Mouse (Mus musculus): ENCODE results near the gene Cnpy3. TPM values are rescaled to one million over a fixed set of nuclear protein-coding genes. Genes with fewer than 3 reads are reported as not detected.

Cnpy3 gene
- polyA plus RNA-seq, 1 experiment from 2014 or later = 67.8 TPM

DNA sequence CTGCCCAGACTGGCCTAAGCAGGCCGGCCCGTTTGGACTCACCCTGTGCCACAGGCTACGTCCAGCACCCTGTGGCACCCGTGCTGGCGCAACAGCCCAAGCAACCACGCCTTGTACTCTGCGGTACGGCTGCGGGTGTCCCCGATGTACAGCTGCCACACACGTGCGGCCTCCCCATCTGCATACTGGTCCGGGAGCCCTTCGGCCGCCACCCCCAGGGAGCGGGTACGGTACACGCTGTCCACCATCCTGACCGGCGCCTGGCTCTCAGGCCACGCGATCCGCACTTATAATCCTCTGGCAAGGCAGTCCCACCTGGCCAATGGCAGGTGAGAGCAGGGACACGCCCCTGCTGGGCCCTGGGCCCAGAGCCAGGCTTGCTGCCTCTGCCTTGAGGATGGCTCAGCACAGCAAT lies 23.1 kb downstream of the Cnpy3 start, which contains the start of gene Gnmt:
Gnmt (minus strand) TSS at position 265 of the 415 bp plus-strand sequence.
- Histone ChIP-seq H3K4me1 (ENCODE audit: control insufficient read depth, insufficient read depth, low read length) (no peaks in the 10 kb centered on the region), H3K4me3 (ENCODE audit: low read depth, low read length) (no peak within 1 kb of the TSS), H3K27me3 (ENCODE audit: control insufficient read depth, insufficient read depth, low read depth, low read length) (peaks cover 2% of the 10 kb centered on the region; the same call in 1 of the 2 replicates), H3K27ac (ENCODE audit: low read length) (no peak within 1 kb of the TSS), H3K9ac (ENCODE audit: low read depth, low read length) (0 out of 2 replicates have a peak within 1 kb of the TSS, but pooled peaks have one; percentile 27), H3K9me3 (replicated peaks; ENCODE audit: control insufficient read depth, low read length, poor library complexity, severe bottlenecking) (no peaks in the 10 kb centered on the region), H3K36me3 (ENCODE audit: control insufficient read depth, insufficient read depth, low read length) (peaks cover 4% of the 10 kb centered on the region; the same call in 1 of the 2 replicates), H3K4me2 (ENCODE audit: low read length) (no peak within 1 kb of the TSS)
- WGBS = 17% methylated on average over 24 of the region's 24 CpGs
- peak; percentile 37; the same call in 1 of the 2 replicates for ATAC-seq

DNA sequence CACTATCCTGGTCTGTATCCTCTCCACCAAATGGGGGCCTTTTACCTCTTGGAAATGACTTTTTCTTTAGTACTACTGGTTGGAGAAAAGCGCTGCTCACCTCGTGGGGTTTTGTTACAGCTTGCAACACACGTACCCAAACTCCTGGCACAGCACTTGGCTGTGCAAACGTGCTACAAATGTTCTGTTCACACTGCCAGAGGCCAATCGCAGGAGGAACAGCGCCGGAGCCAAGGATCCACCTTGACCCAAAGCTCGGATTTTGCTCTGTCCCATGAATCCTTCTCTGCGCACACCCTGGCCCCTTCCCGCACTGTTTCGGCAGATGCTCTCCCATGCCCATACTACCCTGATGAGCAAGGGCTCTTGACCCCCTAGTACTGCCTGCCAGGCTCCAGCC lies 23.5 kb downstream of the Cnpy3 start:
- ATAC-seq = no peak
- 0 out of 2 replicates have a peak overlapping the region, but pooled peaks have one; percentile 27 for H3K9ac ChIP-seq (ENCODE audit: low read depth, low read length)

DNA sequence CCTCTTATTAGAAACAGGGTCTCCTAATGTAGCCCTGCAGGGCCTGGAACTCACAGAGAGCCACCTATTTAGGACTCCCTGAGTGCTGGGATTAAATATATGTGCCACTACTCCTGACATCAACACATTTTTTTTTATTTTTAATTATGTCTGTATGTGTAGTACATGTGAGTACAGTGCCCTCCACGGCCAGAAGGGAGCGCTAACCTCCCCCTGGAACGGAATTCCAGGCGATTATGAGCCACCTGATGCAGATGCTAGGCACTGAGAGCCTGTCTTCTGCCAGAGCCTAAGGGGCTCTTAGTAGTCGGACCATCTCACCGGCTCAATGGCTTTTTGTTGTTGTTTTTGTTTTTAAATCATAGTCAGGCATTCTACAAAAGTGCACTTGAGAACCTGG lies 24.0 kb downstream of the Cnpy3 start:
- ATAC-seq = no peak
- peaks cover 2% of the 10 kb centered on the region; the same call in 1 of the 2 replicates for H3K27me3 ChIP-seq (ENCODE audit: control insufficient read depth, insufficient read depth, low read depth, low read length)
- peaks cover 4% of the 10 kb centered on the region; the same call in 1 of the 2 replicates for H3K36me3 ChIP-seq (ENCODE audit: control insufficient read depth, insufficient read depth, low read length)
- H3K4me2 ChIP-seq (ENCODE audit: low read length) = no peak overlapping the region
- H3K9ac ChIP-seq (ENCODE audit: low read depth, low read length) = no peak overlapping the region
- H3K4me1 ChIP-seq (ENCODE audit: control insufficient read depth, insufficient read depth, low read length) = no peaks in the 10 kb centered on the region
- WGBS = 40% methylated on average over 6 of the region's 6 CpGs
- H3K4me3 ChIP-seq (ENCODE audit: low read depth, low read length) = no peak overlapping the region
- H3K9me3 ChIP-seq (replicated peaks; ENCODE audit: control insufficient read depth, low read length, poor library complexity, severe bottlenecking) = no peaks in the 10 kb centered on the region
- no peak overlapping the region for H3K27ac ChIP-seq (ENCODE audit: low read length)

More for the DNA sequence above, 23.5 kb downstream of the Cnpy3 start:
- 55% methylated on average over 11 of the region's 11 CpGs for WGBS
- Histone ChIP-seq H3K4me1 (ENCODE audit: control insufficient read depth, insufficient read depth, low read length) (no peaks in the 10 kb centered on the region), H3K9me3 (replicated peaks; ENCODE audit: control insufficient read depth, low read length, poor library complexity, severe bottlenecking) (no peaks in the 10 kb centered on the region), H3K36me3 (ENCODE audit: control insufficient read depth, insufficient read depth, low read length) (peaks cover 4% of the 10 kb centered on the region; the same call in 1 of the 2 replicates), H3K27ac (ENCODE audit: low read length) (no peak overlapping the region), H3K27me3 (ENCODE audit: control insufficient read depth, insufficient read depth, low read depth, low read length) (peaks cover 2% of the 10 kb centered on the region; the same call in 1 of the 2 replicates), H3K4me2 (ENCODE audit: low read length) (no peak overlapping the region), H3K4me3 (ENCODE audit: low read depth, low read length) (no peak overlapping the region)

DNA sequence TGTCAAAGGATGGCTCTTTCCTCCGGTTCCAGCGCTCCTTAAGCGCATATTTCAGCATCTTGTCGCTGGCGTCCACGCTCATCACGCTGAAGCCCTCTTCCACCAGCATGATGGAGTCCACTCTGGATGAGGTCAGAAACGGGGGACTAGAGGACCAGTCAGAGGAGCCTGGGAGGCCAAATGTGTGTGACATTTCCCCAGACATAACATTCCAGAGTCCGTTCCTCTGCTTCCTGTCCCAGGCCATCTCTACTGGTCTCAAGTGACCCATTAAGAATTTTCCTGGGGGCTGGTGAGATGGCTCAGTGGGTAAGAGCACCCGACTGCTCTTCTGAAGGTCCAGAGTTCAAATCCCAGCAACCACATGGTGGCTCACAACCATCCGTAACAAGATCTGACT lies 24.7 kb downstream of the Cnpy3 start:
- Histone ChIP-seq H3K4me3 (ENCODE audit: low read depth, low read length) (no peak overlapping the region), H3K9ac (ENCODE audit: low read depth, low read length) (no peak overlapping the region), H3K36me3 (ENCODE audit: control insufficient read depth, insufficient read depth, low read length) (peaks cover 4% of the 10 kb centered on the region; the same call in 1 of the 2 replicates), H3K9me3 (replicated peaks; ENCODE audit: control insufficient read depth, low read length, poor library complexity, severe bottlenecking) (no peaks in the 10 kb centered on the region), H3K4me1 (ENCODE audit: control insufficient read depth, insufficient read depth, low read length) (no peaks in the 10 kb centered on the region), H3K4me2 (ENCODE audit: low read length) (no peak overlapping the region), H3K27ac (ENCODE audit: low read length) (no peak overlapping the region), H3K27me3 (ENCODE audit: control insufficient read depth, insufficient read depth, low read depth, low read length) (peaks cover 2% of the 10 kb centered on the region; the same call in 1 of the 2 replicates)
- no peak for ATAC-seq
- WGBS = 91% methylated on average over 11 of the region's 11 CpGs

DNA sequence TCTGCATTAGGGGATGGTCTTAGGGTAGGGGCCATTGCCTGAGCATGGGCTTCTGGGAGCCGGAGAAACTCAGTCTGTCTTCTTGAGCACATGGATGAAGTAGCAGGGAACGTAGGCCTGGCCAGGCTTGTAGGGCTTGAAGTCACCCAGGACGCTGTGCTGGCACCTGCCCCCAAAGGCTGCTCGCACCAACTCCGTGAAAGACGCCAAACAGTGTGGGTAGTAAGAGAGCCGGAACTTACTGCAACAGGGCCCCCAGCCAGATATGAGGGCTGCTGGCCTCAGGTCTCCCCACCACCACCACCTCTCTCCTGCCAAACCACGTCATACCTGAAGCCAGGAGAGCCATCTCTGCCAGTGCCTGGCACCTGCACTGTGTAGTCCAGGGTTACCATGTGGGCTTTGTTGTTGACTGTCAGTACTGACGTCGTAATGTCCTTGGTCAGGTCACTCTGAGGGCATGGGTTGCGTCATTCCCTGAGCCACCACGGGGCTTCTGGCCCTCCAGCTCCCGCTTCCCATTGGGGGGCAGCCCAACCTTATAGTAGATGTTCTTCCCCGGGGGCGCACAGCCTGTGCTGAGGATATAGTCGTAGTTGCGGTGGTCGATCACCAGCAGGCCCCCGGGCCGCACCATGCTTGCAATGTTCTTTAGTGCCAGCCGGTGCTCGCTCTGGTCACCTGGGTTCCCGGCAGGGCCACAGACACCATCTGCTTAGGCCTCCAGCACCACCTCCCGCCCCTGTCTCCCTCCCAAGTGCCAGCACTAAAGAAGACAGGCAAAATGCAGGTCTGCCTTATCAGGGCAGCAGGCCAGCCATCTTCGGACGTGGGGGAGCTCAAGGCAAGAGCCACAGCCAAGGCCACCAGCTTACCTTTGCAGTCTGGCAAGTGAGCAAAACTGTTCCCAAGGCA lies 26.0 kb downstream of the Cnpy3 start:
- ATAC-seq = no peak
- no peak overlapping the region for H3K9ac ChIP-seq (ENCODE audit: low read depth, low read length)
- no peaks in the 10 kb centered on the region for H3K9me3 ChIP-seq (replicated peaks; ENCODE audit: control insufficient read depth, low read length, poor library complexity, severe bottlenecking)
- no peaks in the 10 kb centered on the region for H3K4me1 ChIP-seq (ENCODE audit: control insufficient read depth, insufficient read depth, low read length)
- H3K27ac ChIP-seq (ENCODE audit: low read length) = no peak overlapping the region
- peaks cover 4% of the 10 kb centered on the region; the same call in 1 of the 2 replicates for H3K36me3 ChIP-seq (ENCODE audit: control insufficient read depth, insufficient read depth, low read length)
- no peak overlapping the region for H3K4me3 ChIP-seq (ENCODE audit: low read depth, low read length)
- H3K4me2 ChIP-seq (ENCODE audit: low read length) = no peak overlapping the region
- WGBS = 94% methylated on average over 26 of the region's 26 CpGs
- peaks cover 2% of the 10 kb centered on the region; the same call in 1 of the 2 replicates for H3K27me3 ChIP-seq (ENCODE audit: control insufficient read depth, insufficient read depth, low read depth, low read length)

DNA sequence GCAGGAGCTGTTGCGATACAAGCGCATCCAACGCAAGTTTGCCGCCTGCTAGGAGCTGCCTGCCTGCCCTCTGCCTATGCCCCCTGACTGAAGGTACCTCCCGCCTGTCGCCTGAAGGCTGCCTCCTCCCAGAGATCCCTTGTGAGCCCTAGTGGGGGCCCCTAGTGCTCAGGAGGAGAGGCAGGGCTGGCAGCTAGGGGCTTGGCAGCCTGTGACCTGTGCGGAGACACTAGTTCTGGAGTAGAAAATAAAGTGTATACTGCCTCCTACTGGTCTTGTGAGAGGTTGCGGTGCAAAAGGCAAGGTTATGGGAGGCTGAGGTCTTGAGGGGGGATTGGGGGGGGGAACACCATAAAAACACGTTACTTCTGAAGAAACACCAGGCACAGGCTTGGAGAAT lies 26.7 kb downstream of the Cnpy3 start:
- Histone ChIP-seq H3K4me1 (ENCODE audit: control insufficient read depth, insufficient read depth, low read length) (no peaks in the 10 kb centered on the region), H3K9ac (ENCODE audit: low read depth, low read length) (no peak overlapping the region), H3K27me3 (ENCODE audit: control insufficient read depth, insufficient read depth, low read depth, low read length) (peaks cover 2% of the 10 kb centered on the region; the same call in 1 of the 2 replicates), H3K36me3 (ENCODE audit: control insufficient read depth, insufficient read depth, low read length) (peaks cover 6% of the 10 kb centered on the region; the same call in 1 of the 2 replicates), H3K27ac (ENCODE audit: low read length) (no peak overlapping the region), H3K9me3 (replicated peaks; ENCODE audit: control insufficient read depth, low read length, poor library complexity, severe bottlenecking) (no peaks in the 10 kb centered on the region), H3K4me2 (ENCODE audit: low read length) (no peak overlapping the region), H3K4me3 (ENCODE audit: low read depth, low read length) (no peak overlapping the region)
- WGBS = 44% methylated on average over 9 of the region's 9 CpGs
- no peak for ATAC-seq

DNA sequence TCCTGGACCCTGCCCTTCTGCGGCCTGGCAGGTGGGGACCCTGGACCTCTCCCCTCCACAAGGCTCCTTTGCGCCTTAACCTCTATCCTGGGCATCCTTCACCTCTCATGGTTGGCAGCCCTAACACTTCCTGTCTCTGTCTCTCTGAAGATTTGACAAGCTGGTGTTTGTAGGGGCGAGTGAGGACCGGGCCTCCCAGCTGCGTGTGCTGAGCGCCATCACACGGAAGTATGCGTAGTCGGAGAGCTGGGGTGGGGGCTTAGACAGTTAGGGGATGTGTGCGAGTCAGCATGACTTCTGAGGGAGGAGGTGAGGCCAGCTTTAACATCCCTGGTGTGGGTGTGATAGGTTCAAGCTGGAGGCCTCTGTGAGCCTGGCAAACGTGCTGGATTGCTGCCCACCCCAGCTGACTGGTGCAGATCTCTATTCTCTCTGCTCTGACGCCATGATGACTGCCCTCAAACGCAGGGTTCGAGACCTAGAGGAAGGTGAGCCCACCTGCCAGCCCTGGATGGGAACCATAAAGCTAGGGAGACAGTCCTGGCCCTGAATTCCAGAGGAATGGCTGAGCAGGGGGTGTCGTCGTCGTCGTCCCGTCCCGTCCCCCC lies 27.4 kb downstream of the Cnpy3 start:
- Histone ChIP-seq H3K27ac (ENCODE audit: low read length) (no peak overlapping the region), H3K27me3 (ENCODE audit: control insufficient read depth, insufficient read depth, low read depth, low read length) (peaks cover 2% of the 10 kb centered on the region; the same call in 1 of the 2 replicates), H3K4me2 (ENCODE audit: low read length) (no peak overlapping the region), H3K4me3 (ENCODE audit: low read depth, low read length) (no peak overlapping the region), H3K9me3 (replicated peaks; ENCODE audit: control insufficient read depth, low read length, poor library complexity, severe bottlenecking) (no peaks in the 10 kb centered on the region), H3K36me3 (ENCODE audit: control insufficient read depth, insufficient read depth, low read length) (peaks cover 6% of the 10 kb centered on the region; the same call in 1 of the 2 replicates), H3K4me1 (ENCODE audit: control insufficient read depth, insufficient read depth, low read length) (no peaks in the 10 kb centered on the region), H3K9ac (ENCODE audit: low read depth, low read length) (no peak overlapping the region)
- WGBS = 82% methylated on average over 19 of the region's 20 CpGs
- ATAC-seq = no peak

DNA sequence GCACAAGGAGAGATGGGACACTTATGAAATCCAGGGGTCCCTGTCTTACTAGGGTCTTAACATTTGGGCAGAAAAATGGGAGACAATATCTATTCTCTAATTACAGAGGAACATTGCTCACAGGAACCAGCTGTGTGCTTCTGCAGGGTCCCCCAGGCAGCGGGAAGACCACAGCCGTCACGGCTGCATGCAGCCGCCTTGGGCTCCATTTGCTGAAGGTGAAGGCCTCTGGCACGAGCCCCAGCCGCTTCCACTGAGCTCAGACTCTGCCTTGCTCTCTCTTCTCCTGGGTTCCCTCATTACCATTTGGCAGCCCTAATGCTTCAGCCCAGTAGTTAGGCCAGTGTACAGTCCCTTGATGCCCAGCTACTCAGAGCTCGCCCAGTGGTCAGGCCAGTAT lies 30.9 kb downstream of the Cnpy3 start:
- H3K4me3 ChIP-seq (ENCODE audit: low read depth, low read length) = no peak overlapping the region
- ATAC-seq = no peak
- no peak overlapping the region for H3K9ac ChIP-seq (ENCODE audit: low read depth, low read length)
- H3K9me3 ChIP-seq (replicated peaks; ENCODE audit: control insufficient read depth, low read length, poor library complexity, severe bottlenecking) = no peaks in the 10 kb centered on the region
- no peak overlapping the region for H3K4me2 ChIP-seq (ENCODE audit: low read length)
- no peaks in the 10 kb centered on the region for H3K4me1 ChIP-seq (ENCODE audit: control insufficient read depth, insufficient read depth, low read length)
- peaks cover 15% of the 10 kb centered on the region for H3K36me3 ChIP-seq (ENCODE audit: control insufficient read depth, insufficient read depth, low read length)
- WGBS = 91% methylated on average over 7 of the region's 7 CpGs
- no peaks in the 10 kb centered on the region for H3K27me3 ChIP-seq (ENCODE audit: control insufficient read depth, insufficient read depth, low read depth, low read length)
- no peak overlapping the region for H3K27ac ChIP-seq (ENCODE audit: low read length)
